Mouse (Mus musculus): ENCODE data around the gene Nfkbia.

GRCm38 (mm10) chr12:55518061-55518738 is 25.8 kb upstream of the Nfkbia start:
- TF ChIP-seq POLR2A (IDR thresholded peaks at IDR 0.05; ENCODE audit: borderline replicate concordance, low read depth, low read length) (no peak), CTCF (IDR thresholded peaks at IDR 0.05; ENCODE audit: low read depth, low read length) (peak; percentile 94)

Data from bone marrow macrophage, adult 2 months (primary cell).